Mouse (Mus musculus) neural tube, embryonic 14.5 days (tissue): Measurements from ENCODE around the gene Dnajc3. TPM values are rescaled to one million over a fixed set of nuclear protein-coding genes. Genes with fewer than 3 reads are reported as not detected.

Source experiments
- ATAC-seq: fragments of 200-750 bp; cut with Nextera tagmentation; 2 replicates; pipeline ENCODE4 v1.8.0; 2017; ENCODE audit warnings: low read depth, mild to moderate bottlenecking, moderate TSS enrichment, moderate library complexity
- H3K27ac ChIP-seq: fragments of 300-500 bp; sonication (generic); 2 replicates; pipeline ENCODE4 v1.5.1; 2014; ENCODE audit warnings: low read depth, mild to moderate bottlenecking, control low read depth, low read length, moderate library complexity, mixed read lengths
- H3K27me3 ChIP-seq: fragments of 300-500 bp; sonication (generic); 2 replicates; pipeline ENCODE4 v1.6.1; 2014; ENCODE audit warnings: low read length; ENCODE audit not compliant: control insufficient read depth, insufficient read depth
- H3K36me3 ChIP-seq: fragments of 300-500 bp; sonication (generic); 2 replicates; pipeline ENCODE4 v1.6.1; 2014; ENCODE audit warnings: low read length, mixed read lengths; ENCODE audit not compliant: control insufficient read depth, insufficient read depth
- H3K4me1 ChIP-seq: fragments of 300-500 bp; sonication (generic); 2 replicates; pipeline ENCODE4 v1.6.1; 2014; ENCODE audit warnings: low read length; ENCODE audit not compliant: control insufficient read depth, insufficient read depth
- H3K4me2 ChIP-seq: fragments of 300-500 bp; sonication (generic); 2 replicates; pipeline ENCODE4 v1.6.1; 2014; ENCODE audit warnings: mild to moderate bottlenecking, low read depth, low read length, control low read depth
- H3K4me3 ChIP-seq: fragments of 300-500 bp; sonication (generic); 2 replicates; pipeline ENCODE4 v1.5.1; 2014; ENCODE audit warnings: low read depth, low read length, control low read depth, mixed read lengths
- H3K9ac ChIP-seq: fragments of 300-500 bp; sonication (generic); replicated peaks from 2 replicates; pipeline ENCODE4 v1.6.1; 2014; ENCODE audit warnings: low read depth, mild to moderate bottlenecking, control low read depth, low read length, mixed read lengths
- H3K9me3 ChIP-seq: fragments of 300-500 bp; sonication (generic); 2 replicates; pipeline ENCODE4 v1.6.1; 2016; ENCODE audit warnings: low read length; ENCODE audit not compliant: control insufficient read depth
- WGBS: fragments of 180-500 bp; shearing (Covaris S2); extraction: QIAGEN DNeasy Blood & Tissue Kit; methylation state at CpG from one replicate; pipeline ENCODE4 v1.1.7; 2014; 5-methylcytosine and 5-hydroxymethylcytosine counted together
- polyA plus RNA-seq: library from polyadenylated mRNA; unstranded; fragments of >200 nt; fragmentation: Nextera tagmentation; extraction: Ambion mirVana; gene quantifications from 2 replicates; pipeline ENCODE4 v1.2.1, GENCODE M21; 2014

The Dnajc3 gene
- polyA plus RNA-seq, 1 experiment from 2014 or later = 21.7 TPM

GRCm38 (mm10) chr14:118984161-118984560 lies 46.4 kb downstream of the Dnajc3 start:
- no peaks in the 10 kb centered on the region for H3K4me1 ChIP-seq
- no peaks in the 10 kb centered on the region for H3K27me3 ChIP-seq
- ATAC-seq = no peak
- no peaks in the 10 kb centered on the region for H3K9me3 ChIP-seq
- H3K4me3 ChIP-seq = no peak overlapping the region
- H3K27ac ChIP-seq = no peak overlapping the region
- no peak overlapping the region for H3K9ac ChIP-seq
- H3K4me2 ChIP-seq = no peak overlapping the region
- WGBS = 83% methylated on average over 4 of the region's 4 CpGs
- H3K36me3 ChIP-seq = peaks cover 11% of the 10 kb centered on the region; the same call in 1 of the 2 replicates

GRCm38 (mm10) chr14:118986653-118987522 lies 49.1 kb downstream of the Dnajc3 start:
- peak; percentile 56 for ATAC-seq
- Histone ChIP-seq H3K27ac (no peak overlapping the region), H3K9me3 (no peaks in the 10 kb centered on the region)

GRCm38 (mm10) chr14:118987523-118988496 lies 50.0 kb downstream of the Dnajc3 start:
- Histone ChIP-seq H3K4me2 (no peak overlapping the region), H3K36me3 (no peaks in the 10 kb centered on the region; the same call in 1 of the 2 replicates), H3K9ac (no peak overlapping the region), H3K4me3 (no peak overlapping the region), H3K4me1 (no peaks in the 10 kb centered on the region), H3K27me3 (no peaks in the 10 kb centered on the region), H3K9me3 (no peaks in the 10 kb centered on the region), H3K27ac (no peak overlapping the region)
- 52% methylated on average over 13 of the region's 13 CpGs for WGBS
- no peak; the same call in 1 of the 2 replicates for ATAC-seq

More at GRCm38 (mm10) chr14:118986653-118987522, 49.1 kb downstream of the Dnajc3 start:
- Histone ChIP-seq H3K9ac (no peak overlapping the region), H3K36me3 (no peaks in the 10 kb centered on the region; the same call in 1 of the 2 replicates), H3K4me2 (no peak overlapping the region), H3K27me3 (no peaks in the 10 kb centered on the region), H3K4me1 (no peaks in the 10 kb centered on the region), H3K4me3 (no peak overlapping the region)
- WGBS = 37% methylated on average over 16 of the region's 16 CpGs

- no peak overlapping the region for H3K27ac ChIP-seq
- peaks cover 9% of the 10 kb centered on the region; the same call in 1 of the 2 replicates for H3K36me3 ChIP-seq
- WGBS = 86% methylated on average over 9 of the region's 9 CpGs
- H3K27me3 ChIP-seq = no peaks in the 10 kb centered on the region
- no peak overlapping the region for H3K4me3 ChIP-seq
- H3K4me1 ChIP-seq = no peaks in the 10 kb centered on the region
- no peak overlapping the region for H3K9ac ChIP-seq
- ATAC-seq = no peak
- no peak overlapping the region for H3K4me2 ChIP-seq
- no peaks in the 10 kb centered on the region for H3K9me3 ChIP-seq
Measured at GRCm38 (mm10) chr14:118995226-118995925, 57.6 kb downstream of the Dnajc3 start.

- no peak overlapping the region for H3K27ac ChIP-seq
- no peaks in the 10 kb centered on the region for H3K9me3 ChIP-seq
- no peak overlapping the region for H3K4me2 ChIP-seq
- H3K4me1 ChIP-seq = peaks cover 3% of the 10 kb centered on the region; the same call in 1 of the 2 replicates
- no peak overlapping the region for H3K4me3 ChIP-seq
- no peaks in the 10 kb centered on the region for H3K27me3 ChIP-seq
- H3K36me3 ChIP-seq = peaks cover 2% of the 10 kb centered on the region; the same call in 1 of the 2 replicates
- H3K9ac ChIP-seq = no peak overlapping the region
- no peak for ATAC-seq
Measured at GRCm38 (mm10) chr14:119003320-119003719, 65.5 kb downstream of the Dnajc3 start.

- WGBS = 4% methylated on average over 5 of the region's 5 CpGs
- peak overlapping the region; percentile 43; the same call in 1 of the 2 replicates for H3K4me3 ChIP-seq
- H3K4me1 ChIP-seq = peaks cover 3% of the 10 kb centered on the region; the same call in 1 of the 2 replicates
- no peaks in the 10 kb centered on the region for H3K9me3 ChIP-seq
- H3K27ac ChIP-seq = no peak overlapping the region; the same call in 1 of the 2 replicates
- ATAC-seq = peak; percentile 10; the same call in 1 of the 2 replicates
- peak overlapping the region; percentile 93 for H3K4me2 ChIP-seq
- 0 out of 2 replicates have a peak overlapping the region, but pooled peaks have one; percentile 1 for H3K9ac ChIP-seq
- H3K27me3 ChIP-seq = no peaks in the 10 kb centered on the region
- H3K36me3 ChIP-seq = peaks cover 2% of the 10 kb centered on the region; the same call in 1 of the 2 replicates
Measured at GRCm38 (mm10) chr14:119005834-119006233, 68.1 kb downstream of the Dnajc3 start.

- Histone ChIP-seq H3K9me3 (no peaks in the 10 kb centered on the region), H3K27me3 (no peaks in the 10 kb centered on the region), H3K4me1 (peaks cover 3% of the 10 kb centered on the region; the same call in 1 of the 2 replicates), H3K4me2 (peak overlapping the region; percentile 93), H3K9ac (peak overlapping the region; percentile 41; the same call in 1 of the 2 replicates), H3K27ac (peak overlapping the region; percentile 46), H3K36me3 (0 out of 2 replicates have a peak, but pooled peaks cover 2% of the 10 kb centered on the region), H3K4me3 (peak overlapping the region; percentile 43)
- WGBS = 1% methylated on average over 48 of the region's 49 CpGs
- ATAC-seq = no peak
Measured at GRCm38 (mm10) chr14:119006441-119007102, 68.8 kb downstream of the Dnajc3 start.
